Mouse (Mus musculus): ENCODE data around the gene Pigo.

Pigo gene

DNA sequence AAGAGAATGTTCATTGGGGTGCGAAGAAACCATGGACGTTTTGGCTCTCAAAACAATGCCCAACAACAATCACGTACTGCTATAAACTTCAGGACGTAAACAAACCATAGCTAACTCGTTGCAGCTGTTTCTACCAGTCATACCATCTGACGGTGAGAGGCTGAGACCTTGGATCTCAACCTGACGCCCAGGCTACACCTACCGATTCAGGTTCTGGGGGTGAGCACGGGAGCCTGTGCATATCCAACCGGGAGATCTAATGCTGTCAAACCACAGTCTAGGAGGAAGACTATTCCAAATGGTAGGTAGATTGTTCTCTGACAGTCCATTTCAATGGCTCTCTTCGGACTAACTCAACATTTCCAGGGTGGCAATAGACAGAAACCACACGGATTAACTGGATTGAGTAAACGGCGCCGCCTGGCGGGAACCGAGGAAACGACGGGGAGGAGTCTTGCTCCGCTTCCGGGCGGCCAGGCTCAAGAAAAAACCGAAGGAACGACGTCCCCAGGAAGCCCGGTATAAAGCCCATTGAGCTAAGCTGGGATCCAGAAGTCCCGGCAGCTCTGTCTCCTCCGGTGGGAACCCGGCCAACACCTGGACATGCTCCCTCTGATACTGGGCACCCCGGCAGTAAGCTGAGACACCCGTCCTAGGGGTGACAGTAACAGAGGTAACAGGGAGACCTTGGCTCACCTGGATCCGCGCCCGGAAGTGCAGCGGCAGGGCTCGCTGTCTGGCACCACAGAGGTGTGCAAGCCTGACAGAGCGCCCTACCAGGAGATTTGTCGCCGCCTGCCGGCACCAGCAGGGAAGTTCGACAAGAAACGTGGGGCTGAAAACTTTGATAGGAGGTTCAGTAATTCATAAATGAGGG is at the start of gene Pigo:
Pigo (minus strand) TSS at position 736 of the 877 bp plus-strand sequence.
- peak; percentile 95 for DNase-seq

DNA sequence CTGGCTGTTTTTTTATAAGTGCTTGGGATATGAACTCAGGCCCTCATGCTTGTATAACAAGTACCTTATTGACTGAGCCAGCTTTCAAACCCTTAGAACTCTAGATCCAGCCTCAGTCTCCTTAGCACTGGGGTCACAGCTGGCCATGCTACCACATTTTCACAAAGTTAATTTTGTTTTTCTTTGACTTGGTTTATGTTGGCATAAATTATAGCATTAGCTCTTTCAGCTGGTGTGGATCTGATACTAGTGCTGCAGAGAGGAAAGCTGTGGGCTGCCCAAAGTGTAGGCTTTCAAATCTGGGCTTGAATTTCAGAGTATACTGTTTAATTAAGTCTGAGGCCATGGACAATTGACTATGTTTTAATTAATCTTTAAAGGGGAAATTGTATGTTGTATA is 49.3 kb upstream of the Pigo start:
- no peak for DNase-seq

DNA sequence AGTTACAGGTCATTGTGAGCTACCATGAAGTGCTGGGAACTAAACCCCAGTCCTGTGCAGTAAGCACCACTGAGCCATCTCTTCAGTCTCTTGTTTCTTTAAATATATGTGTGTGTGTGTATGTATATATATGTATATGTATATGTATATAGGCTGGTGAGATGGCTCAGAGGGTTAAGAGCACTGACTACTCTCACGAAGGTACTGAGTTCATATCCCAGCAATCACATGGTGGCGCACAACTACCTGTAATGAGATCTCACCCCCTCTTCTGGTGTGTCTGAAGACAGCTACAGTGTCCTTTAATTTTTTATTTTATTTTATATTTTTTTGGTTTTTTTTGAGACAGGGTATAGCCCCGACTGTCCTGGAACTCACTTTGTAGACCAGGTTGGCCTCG is 39.9 kb upstream of the Pigo start:
- DNase-seq: no peak

DNA sequence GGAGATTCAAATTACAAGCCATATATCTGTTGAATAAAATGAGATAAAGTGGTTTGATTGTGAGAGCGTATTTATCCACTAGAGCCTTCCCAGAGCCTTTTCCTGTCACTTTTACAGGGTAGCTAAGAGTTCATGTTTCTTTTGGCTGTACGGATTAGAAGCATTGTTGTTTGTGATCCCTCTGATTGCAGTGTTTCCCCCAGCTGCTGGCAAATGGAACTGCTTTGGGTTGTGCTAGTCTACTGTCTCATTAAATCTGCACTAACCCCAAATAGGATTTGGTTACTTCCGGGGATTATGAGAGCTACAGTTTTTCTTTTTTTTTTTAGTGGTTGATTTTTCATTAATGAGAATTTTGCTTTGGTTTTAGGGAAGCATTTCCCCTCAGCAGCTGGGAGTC is 34.7 kb upstream of the Pigo start:
- no peak for DNase-seq

DNA sequence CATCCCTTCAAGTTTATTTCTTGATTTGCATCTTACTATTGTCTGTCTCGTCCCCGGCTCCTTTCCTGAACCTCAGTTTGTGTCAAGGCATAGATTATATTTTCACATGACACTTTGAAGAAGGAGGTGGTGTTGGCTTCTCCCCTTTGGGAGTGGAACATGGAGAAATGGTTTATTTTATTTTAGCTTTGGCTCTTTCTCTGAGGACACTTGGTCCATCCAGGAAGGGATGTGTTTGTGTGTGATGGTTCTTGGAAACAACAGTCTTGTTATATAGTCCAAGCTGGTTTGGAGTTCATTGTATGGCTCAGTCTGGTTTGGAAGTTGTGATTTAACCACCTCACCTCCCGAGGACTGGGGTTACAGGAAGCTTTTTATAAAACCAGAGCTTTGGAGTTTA is 34.1 kb upstream of the Pigo start:
- no peak for DNase-seq

DNA sequence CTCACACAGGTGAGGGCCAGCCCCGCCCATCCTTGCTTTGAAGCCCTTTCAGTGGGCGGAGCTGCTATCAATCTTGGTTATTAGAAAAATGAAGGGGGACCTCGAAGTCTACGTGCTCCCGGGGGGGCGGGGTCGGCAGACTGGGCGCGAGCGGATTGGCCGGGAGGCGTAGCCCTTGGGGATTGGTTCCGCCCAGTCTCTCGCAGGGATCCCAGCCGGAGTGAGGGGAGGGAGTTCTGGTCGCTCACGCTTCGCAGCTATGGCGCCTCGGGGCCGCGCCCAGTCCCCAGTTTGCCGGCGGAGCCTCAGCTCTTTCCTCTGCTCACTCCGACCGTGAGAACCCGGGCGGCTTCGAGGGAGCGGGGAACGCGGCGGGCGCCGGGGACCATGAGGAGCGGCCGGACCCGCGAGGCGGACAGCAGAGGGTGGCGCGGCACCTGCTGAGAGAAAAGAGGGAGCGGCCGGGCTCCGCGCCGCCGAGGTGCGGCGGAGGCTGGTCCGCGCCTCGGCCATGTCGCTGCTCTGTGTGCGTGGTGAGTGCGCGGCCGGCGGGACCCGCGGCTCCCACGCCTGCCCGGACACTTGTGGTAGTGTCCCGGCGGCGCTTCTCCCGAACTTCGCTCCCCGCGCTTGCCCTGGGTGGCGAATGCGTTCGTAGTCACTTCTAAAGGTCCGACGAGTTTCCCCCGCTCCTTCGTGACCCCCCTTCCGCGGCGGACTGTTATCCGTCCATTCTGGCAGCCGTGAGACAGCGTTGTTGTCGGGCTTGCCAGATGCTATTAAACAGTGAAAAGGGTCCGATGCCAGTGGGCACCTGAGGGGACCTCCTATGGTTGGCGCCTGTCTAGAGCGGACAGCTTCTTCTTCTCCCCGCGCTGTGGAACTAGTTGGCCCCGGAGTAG is 33.4 kb upstream of the Pigo start, which contains the start of gene Unc13b:
Unc13b (plus strand) TSS at position 201 of the 902 bp plus-strand sequence.
- peak; percentile 92 for DNase-seq

DNA sequence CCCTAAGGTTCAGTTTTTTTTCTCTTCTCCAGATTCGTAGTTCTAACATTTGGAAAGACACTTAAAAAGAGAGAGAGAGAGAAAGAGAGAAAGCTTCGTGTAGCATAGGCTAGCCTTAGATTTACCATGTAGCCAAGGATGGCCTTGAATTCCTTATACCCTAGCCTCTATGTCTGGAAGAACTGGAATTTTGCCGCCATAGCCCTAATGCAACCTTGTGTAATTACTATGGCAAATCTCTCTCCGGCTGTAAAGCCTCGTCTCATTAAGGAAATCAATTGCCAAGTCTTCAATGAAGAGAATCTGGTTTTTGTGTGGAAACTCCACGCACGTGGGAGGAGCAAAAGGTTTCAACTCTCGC is 32.8 kb upstream of the Pigo start:
- DNase-seq: no peak

DNA sequence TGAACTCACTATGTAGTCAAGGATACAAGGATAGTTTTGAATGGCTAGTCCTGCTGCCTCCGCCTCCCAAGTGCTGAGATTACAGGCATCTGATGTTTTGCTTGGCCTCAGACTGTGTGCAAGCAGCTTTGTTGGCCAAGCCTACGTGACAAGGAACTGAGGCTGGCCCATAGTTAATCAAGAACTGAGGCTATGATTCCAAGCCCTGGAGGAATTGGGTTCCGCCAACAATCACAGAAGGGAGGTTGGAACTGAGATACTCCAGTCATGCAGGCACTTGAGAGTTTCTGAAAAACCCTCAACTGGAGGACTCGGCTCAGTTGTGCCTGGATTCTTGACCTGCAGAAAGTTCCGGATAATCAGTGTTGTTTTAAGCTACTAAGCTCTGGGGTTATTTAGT is 32.0 kb upstream of the Pigo start:
- no peak for DNase-seq

DNA sequence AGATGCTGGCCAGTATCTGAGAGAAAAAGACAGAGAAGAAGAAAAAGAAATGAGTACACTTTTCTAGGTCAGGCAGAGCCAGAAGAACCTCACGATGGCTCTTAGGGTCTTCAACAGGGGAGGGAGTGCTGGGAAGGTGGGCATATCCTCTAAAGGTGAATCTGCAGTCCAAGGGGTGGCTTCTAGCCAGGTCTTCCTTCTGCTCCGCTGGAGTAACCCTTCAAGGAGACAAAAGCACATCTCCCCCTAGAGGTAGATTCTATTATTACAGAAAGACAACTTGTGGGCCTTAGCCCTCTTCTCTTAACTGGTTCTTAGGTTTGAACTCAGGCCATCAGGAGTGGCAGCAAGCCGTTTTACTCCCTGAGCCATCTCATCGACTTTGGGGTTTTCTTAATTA is 27.0 kb upstream of the Pigo start:
- no peak for DNase-seq

DNA sequence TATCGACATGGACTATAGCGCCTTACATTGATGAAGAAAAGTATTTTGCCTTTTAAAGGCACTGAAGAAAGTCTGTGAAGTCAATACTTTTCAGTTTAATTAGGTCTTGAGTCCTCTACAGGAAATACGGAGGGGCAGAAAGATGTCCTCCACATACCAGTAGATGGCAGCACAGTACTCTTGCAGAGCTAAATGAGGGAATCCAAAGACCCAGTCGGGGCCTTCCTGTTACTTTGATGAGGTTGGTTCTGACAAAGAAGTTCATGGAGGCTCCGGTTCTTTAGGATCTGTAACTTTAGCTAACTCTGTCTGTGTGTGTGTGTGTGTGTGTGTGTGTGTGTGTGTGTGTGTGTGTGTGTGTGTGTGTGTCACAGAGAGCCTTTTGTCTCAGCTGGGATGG is 21.6 kb upstream of the Pigo start:
- DNase-seq: peak; percentile 62

DNA sequence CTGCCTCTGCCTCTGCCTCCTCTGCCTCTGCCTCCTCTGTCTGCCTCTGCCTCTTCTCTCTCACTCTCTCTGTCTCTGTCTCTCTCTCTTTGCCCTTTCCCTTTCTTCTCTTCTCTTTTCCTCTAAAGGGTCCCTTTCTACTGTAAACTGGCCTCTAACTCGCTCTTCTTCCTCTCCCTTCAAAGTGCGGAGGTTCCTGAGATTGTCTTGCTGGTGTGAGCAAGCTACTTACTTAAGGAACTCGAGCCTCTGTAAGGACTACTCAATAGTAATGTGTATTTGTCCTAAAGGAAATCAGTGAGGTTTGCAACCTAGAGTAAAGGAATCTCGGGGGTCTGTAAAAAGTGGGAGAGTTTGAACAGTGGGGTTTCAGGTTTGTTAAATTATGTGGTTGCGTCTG is 21.0 kb upstream of the Pigo start:
- no peak for DNase-seq

DNA sequence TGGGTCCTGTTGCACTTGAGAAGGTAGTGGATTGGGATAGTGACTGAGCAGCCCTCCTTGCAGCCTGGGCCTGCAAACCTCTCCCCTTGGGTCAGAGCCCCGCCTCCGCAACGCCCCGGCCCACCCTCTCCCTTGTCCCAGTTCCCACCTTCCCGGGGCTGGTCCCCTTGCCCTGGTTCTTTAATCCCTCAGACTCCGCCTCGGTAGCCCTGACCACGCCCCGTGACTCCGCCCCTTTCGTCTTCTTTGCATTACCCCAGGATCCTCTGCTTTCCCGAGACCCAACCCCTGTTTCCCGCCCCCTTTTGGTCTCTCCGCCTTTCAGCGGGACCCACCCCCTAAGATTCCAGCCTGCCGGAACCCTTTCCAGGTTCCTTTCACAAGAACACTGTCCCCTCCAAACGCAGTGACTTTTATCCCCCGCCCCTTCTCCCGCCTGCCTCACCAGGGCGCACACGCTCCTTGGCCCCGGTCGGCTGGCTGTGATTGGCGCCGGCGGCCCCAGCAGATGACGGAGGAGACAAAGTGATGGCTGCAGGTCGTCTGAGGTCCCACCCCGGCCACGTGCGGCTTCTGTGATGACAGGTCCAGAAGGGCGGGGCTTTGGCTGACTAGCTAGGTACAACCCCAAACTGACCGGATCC is 20.2 kb upstream of the Pigo start, which contains the start of gene Fam214b:
Fam214b (minus strand) TSS at position 562 of the 644 bp plus-strand sequence.
- peak; percentile 96 for DNase-seq

DNA sequence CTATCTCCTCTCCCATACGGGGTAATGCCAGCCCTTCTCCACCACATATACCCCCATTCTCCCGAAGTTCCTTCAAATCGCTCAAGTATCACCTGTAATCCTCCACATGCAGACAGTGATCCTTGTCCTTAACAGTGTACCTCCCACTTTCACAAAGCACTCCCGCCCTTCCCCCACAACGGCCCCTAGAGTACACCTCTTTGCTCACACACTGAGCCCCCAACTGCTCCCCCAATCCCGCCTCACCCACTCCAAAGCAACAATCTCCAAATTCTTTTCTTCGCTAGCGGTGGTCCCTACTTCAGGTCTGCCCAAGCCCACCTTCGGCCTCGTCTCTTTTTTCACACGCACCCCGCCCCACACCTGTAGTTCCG is 19.7 kb upstream of the Pigo start:
- DNase-seq: no peak

DNA sequence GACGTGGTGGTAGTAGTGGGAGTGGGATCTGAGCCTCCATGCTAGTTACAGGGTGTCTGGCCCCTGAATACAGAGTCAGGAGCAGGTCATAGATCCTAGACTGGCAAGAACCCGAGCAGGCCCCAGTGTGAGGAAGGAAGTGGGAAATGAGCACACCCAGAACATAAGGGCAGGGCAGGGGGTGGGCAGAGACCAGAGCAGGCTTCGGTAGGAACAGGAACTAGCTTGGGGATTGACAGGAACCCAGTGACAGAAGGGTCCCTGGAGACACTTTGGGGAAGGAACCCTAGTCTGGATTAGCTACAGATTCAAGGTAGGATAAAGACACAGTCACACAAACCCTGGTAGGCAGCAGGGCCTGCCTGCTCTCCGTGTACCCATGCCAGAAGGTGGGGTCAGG is 19.1 kb upstream of the Pigo start:
- peak; percentile 25 for DNase-seq

DNA sequence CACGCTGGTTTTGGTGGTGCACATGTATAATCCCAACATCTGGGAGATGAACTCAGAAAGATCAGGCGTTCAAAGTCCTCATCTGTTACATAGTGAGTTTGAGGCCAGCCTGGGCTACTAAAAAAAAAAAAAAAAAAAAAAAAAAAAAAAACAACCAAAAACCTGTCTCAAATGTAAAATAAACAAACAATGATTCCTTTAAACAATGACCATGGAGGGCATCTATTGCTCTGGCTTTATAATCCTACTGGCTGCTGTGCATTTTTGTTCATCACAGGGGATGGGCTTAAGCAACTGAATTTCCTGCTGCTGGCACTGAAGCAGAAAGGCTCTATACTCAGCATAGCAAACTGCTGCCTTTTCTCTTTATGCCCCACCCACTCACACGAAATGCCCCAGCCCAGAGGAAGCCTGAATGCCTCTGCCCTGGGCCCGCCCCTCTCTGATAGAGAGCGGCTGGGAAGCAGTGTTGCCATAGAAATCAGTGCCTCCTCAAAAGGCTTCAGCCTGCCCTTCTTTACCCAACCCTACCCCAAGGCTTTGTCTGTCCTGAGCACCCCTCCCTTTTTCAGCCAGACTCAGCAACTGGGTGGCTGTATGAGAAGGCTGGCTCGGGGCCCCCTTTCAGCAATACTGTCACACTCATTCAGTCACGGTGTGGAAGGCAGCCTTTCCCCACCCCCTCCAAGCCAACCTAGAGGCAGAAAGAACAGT is 18.2 kb upstream of the Pigo start:
- DNase-seq: peak; percentile 74

DNA sequence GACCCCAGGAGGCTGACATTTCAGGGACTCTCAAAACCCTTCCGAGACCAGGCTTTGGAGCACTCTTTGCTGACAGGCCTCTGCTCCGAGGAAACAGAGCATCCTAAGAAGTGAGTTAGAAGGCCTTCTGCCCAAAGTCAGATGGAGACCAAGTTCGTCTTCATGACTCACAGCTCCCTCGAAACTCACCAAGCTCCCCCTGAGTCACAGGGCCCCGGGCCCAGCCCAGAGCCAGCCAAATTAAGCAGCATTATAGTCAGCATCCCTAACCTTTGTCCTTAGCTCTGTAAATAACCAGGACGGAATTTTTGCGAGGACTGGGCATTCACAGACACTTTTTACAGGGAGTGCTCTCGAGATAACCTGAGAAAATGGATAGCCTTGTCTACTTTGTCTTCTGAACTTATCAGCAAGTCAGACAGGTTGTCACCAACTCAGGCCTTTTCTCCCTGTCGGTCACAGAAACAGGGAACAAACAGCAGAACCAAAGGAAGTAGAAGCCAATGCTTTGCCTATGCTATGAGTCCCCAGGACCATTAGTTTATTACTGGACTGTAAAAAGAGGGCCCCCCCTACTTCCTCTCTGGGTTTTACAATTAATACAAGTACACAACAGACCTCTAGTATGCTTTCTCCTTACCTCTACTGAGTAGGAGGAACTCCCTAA is 15.4 kb upstream of the Pigo start:
- no peak for DNase-seq

DNA sequence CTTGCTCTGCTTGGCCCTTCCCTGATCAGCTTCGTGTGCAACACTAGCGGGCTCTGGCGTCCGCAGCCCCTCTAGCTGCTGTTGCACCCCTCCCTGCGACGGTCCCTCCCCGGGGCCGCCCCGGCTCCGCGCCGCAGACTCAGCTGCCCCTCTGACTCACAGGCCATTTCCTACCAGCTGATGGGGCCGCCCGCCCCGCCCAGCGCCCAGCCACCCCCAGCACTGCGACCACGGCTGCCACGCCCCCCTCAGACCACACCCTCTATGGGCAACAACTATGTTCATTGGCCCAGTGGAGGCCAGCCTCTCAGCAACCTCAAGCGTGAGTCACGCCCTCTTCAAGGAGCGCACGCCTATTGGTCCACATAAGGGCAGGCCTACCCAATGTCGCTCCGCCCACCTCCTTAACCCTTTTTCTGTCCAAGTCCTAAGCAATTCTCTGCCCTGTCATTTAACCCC is 14.5 kb upstream of the Pigo start:
- DNase-seq: peak; percentile 99

DNA sequence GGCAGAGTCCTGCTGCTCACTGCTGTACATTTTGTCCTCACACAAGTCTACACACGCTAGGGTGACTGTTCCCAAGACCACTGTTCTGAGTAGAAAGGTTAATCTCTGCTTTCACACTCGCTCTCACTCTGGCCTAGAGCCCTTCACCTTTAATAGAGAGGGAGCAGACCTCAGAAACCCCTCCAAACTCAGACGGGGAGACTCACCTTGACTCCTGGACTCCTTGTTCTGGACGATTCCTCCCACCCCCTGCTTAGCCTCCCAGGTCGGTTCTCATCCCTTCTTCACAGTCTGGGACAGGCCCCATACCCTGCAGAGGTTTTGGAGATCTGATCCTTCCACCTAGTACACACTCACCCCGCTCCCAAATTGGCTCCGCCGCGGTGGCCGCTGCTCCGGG is 14.0 kb upstream of the Pigo start:
- DNase-seq: no peak

DNA sequence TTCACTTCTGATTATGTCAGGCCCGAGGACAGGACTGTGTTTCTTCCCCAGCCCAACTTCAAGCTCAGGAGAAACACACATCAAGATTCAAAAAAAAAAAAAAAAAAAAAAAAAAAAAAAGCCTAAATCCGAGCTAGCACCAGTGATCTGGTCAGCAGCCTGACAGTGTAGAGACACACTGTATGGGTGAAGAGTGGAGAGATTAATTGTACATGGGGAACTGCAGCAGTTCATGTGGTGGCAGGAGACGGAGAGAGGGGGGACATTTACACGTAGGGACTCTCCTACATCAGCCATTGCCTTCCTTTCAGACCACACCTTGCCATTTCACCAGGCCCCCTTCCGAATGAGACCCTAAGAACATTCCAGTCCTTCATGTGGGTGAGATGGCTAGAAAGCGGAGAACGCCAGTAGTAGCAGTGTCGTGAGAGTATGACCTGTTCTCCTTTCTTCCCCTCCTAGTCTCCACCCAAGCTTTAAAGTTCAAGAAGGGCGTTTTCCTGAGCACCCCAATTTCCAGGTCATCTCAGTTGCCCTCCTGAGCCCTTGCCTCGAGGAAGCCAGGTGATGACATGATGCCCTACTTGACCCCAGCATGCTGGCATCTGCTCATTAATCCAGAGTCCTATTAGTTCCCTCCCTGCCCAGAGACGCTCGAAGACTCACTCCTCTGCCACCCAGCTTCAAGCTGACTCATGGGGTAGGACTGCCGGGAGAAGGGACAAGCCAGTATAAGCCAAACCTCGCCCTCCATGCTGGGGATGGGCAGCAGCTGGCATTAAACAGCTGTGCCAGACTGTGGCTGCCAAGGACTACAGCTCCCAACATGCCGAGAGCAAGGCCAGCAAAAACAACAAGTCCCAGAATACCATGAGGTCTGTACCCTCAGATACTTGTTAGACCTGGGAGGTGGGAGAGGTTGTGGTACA is 13.2 kb upstream of the Pigo start:
- DNase-seq: peak; percentile 78

DNA sequence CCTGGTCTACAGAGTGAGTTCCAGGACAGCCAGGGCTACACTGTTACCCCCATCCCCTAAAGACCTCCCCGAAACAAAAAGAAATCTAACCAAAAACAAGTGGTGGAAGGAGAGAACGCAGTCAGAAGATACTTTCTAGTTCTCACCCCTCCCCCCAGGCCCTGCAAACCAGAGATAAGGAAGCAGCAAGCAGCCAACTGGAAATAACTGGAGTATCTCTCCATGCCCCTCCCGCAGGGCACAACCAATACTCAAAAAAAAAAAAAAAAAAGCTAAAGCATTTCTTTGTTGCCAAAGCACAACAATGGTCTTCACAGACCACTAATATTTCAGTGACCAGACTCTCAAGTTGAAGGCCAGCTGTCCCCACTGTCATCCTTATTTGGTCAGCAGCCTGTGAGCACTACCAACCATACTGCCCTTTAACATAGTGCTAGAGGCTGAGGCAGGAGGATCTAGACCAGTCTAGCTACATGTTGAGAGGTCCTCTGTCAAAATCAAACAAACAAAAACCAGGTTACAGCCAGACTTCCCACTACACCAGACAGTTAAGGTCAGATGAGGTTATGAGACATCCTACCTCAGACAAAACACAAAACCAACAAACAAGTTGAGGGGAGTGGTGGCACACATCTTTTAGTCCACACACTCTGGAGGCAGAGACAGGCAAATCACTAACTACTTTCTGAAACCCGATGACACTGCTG is 12.4 kb upstream of the Pigo start:
- peak; percentile 88 for DNase-seq

Data from liver (tissue).